18 mouse cellular contexts compared by ENCODE assay signal in the genomic region with DNA sequence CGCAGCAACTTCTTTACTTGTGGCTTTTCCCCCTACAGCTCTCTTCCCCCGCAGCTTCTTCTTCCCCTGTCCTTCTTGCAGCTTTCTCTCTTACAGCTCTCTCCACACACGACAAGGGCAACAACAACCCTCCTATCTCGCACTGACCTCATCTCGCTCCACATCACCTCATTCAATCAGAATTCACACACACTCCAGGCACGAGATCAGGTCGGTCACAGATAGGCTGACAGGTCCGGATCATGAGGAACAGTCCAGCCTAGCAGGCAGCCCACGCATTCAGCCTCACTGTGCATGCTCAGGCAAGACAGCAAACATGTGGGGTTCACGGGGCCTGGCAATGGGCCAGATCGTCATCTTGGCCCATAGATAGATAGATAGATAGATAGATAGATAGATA. TPM values are rescaled to one million over a fixed set of nuclear protein-coding genes. Genes with fewer than 3 reads are reported as not detected.
"Had no signal": no experiment of that assay in that cellular context is flagged by ENCODE, and none has a peak within 500 bp of the region (broad histone marks: within the 10 kb centered on the region; RNA-seq: fewer than 3 reads in every experiment).

No protein-coding gene starts in this region.

- H3K36me3 ChIP-seq: lung, embryonic 15.5 days; midbrain, embryonic 13.5 days; midbrain, embryonic 15.5 days; neural tube, embryonic 12.5 days; stomach, embryonic 15.5 days had no signal

- DNase-seq: lung, adult 2 months; lung, postnatal 14 days; right cerebral cortex, postnatal 14 days; thymus, adult 2 months; thymus, postnatal 25 days had no signal

- ATAC-seq: lung, postnatal 0 days; midbrain, embryonic 13.5 days; midbrain, embryonic 15.5 days had no signal

- H3K9ac ChIP-seq: liver, embryonic 14.5 days; lung, embryonic 15.5 days; midbrain, embryonic 13.5 days; midbrain, embryonic 15.5 days; neural tube, embryonic 12.5 days; stomach, embryonic 15.5 days had no signal

- H3K27ac ChIP-seq: liver, embryonic 14.5 days; lung, embryonic 15.5 days; macrophage; midbrain, embryonic 13.5 days; midbrain, embryonic 15.5 days; neural tube, embryonic 12.5 days; stomach, embryonic 15.5 days; stomach, postnatal 0 days had no signal

- H3K27me3 ChIP-seq: lung, embryonic 15.5 days; megakaryocyte, embryonic 14.5 days; midbrain, embryonic 13.5 days; midbrain, embryonic 15.5 days; neural tube, embryonic 12.5 days; stomach, embryonic 15.5 days had no signal

- H3K4me1 ChIP-seq: lung, embryonic 15.5 days; midbrain, embryonic 13.5 days; midbrain, embryonic 15.5 days; neural tube, embryonic 12.5 days; stomach, embryonic 15.5 days had no signal

- H3K4me3 ChIP-seq: lung, embryonic 15.5 days; megakaryocyte, embryonic 14.5 days; midbrain, embryonic 13.5 days; midbrain, embryonic 15.5 days; neural tube, embryonic 12.5 days; stomach, embryonic 15.5 days had no signal

- H3K9me3 ChIP-seq: lung, embryonic 15.5 days; midbrain, embryonic 15.5 days; stomach, embryonic 15.5 days had no signal

- H3K4me2 ChIP-seq: lung, embryonic 15.5 days; midbrain, embryonic 11.5 days; midbrain, embryonic 13.5 days; midbrain, embryonic 15.5 days; neural tube, embryonic 12.5 days; stomach, embryonic 15.5 days had no signal

RNA-seq across cellular contexts. Expression of gene A430078G23Rik, which starts 43.6 kb away (rescaled TPM):
- total RNA-seq: midbrain, postnatal 0 days had no signal
- polyA plus RNA-seq: midbrain, embryonic 11.5 days; midbrain, embryonic 13.5 days; midbrain, embryonic 15.5 days; midbrain, postnatal 0 days; neural tube, embryonic 14.5 days had no signal
